Mouse (Mus musculus) cortical plate, adult 2 months (tissue): ENCODE measurements around the gene Scai. TPM values are rescaled to one million over a fixed set of nuclear protein-coding genes. Genes with fewer than 3 reads are reported as not detected.
"Not testable (repeated sequence)": the region's sequence is repeated elsewhere in the genome, so short reads cannot be mapped to it uniquely, and the experiment has no call there.

Experiments
- H3K27ac ChIP-seq: fragments of 200-500 bp; 2 replicates; pipeline ENCODE4 v1.5.1; 2012; ENCODE audit warnings: low read length, control low read depth, inconsistent platforms; ENCODE audit not compliant: insufficient read depth
- H3K4me1 ChIP-seq: fragments of 200-500 bp; 2 replicates; pipeline ENCODE4 v1.6.1; 2011; ENCODE audit warnings: low read length; ENCODE audit not compliant: control insufficient read depth, insufficient read depth
- H3K4me3 ChIP-seq: fragments of 200-500 bp; 2 replicates; pipeline ENCODE4 v1.5.1; 2011; ENCODE audit warnings: mild to moderate bottlenecking, low read length, control low read depth; ENCODE audit not compliant: insufficient read depth
- CTCF ChIP-seq: fragments of 200-500 bp; IDR thresholded peaks from 2 replicates; pipeline ENCODE4 v1.5.1; 2011; ENCODE audit warnings: mild to moderate bottlenecking, control low read depth, low read length; ENCODE audit not compliant: insufficient read depth; ENCODE audit errors: extremely low read depth
- POLR2A ChIP-seq: fragments of 200-500 bp; IDR thresholded peaks from 2 replicates; pipeline ENCODE4 v1.6.1; 2011; ENCODE audit warnings: mild to moderate bottlenecking, low read length, control low read depth; ENCODE audit not compliant: insufficient read depth; ENCODE audit errors: extremely low read depth
- polyA plus RNA-seq: library from polyadenylated mRNA; depleted of rRNA; stranded (reverse); fragments of >200 nt; gene quantifications from 2 replicates; pipeline ENCODE4 v1.2.3, GENCODE M21; 2012; rRNA removed

Gene Scai
- polyA plus RNA-seq: 12.2 and 14.2 TPM in 2 replicates

- Histone ChIP-seq H3K4me1 (peaks cover 6% of the 10 kb centered on the region), H3K4me3 (peak within 1 kb of the TSS; percentile 86), H3K27ac (0 out of 2 replicates have a peak within 1 kb of the TSS, but pooled peaks have one; percentile 12)
- peak; percentile 54; the same call in 1 of the 2 replicates for TF ChIP-seq POLR2A
- peak; percentile 63 for TF ChIP-seq CTCF
Measured at GRCm38 (mm10) chr2:39190561-39191056, at the start of gene Scai. Gene Scai, minus strand, starts transcription at chr2:39190734.

DNA sequence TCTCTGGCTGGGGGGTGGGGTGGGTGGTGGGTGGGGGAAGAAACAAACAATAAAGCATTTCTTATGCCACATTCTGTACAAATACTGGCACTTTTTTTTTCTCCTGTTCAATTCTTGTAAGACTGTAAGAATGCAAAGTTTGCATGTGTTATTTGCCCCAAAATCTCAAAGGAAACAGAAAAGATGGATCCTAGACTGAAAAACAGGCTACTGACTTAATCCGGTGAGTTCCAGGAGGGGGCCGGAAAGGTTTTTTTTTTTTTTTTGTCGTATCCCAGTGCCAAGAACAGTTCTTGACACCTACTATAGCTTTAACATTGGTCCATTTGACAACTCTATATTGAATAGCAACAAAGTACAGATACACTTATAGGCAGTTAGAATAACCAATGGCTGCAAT, 36.2 kb upstream of the Scai start:
- Histone ChIP-seq H3K4me3 (peak overlapping the region; percentile 65; the same call in 1 of the 2 replicates), H3K4me1 (peaks cover 3% of the 10 kb centered on the region), H3K27ac (no peak overlapping the region)
- TF ChIP-seq CTCF (no peak), POLR2A (no peak)

DNA sequence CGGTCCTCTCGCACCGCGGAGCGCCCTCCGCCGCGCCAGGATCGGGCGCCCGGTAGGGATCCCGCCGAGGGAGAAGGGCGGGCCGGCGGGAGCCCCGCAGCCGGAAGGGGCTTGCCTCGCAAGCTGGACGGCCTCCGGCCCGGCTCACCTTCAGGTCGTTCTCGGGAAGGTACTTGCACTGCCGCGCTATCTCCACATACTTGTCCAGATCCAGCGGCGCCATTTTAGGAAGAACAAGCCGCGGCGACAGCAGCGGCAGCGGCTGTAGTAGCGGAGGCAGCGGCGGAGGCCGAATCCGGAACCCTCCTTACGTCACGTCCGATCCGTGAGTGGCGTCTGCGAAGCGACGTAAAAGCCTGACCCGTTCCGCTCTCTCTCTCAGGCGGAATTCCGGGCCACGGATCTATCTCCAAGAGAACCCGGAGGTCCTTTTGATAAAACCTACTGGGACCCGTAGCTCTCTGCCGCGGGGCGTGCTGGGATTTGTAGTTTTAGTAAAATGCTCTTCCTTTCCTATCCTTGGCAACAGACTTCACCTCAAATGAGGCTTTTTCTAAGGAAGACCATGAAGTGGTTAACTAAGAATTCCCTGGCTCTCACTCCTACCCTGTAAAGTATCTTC, 35.6 kb upstream of the Scai start, which contains the start of gene Ppp6c:
TSS of gene Ppp6c (minus strand) at position 433 of the 622 bp plus-strand sequence.
- H3K4me3 ChIP-seq: peak within 1 kb of the TSS; percentile 65
- peaks cover 3% of the 10 kb centered on the region for H3K4me1 ChIP-seq
- H3K27ac ChIP-seq: peak within 1 kb of the TSS; percentile 73
- no peak for TF ChIP-seq CTCF
- TF ChIP-seq POLR2A: peak; percentile 86

GRCm38 (mm10) chr2:39225331-39226018, 34.9 kb upstream of the Scai start:
- not testable (repeated sequence) for H3K27ac ChIP-seq, H3K4me1 ChIP-seq
- H3K4me3 ChIP-seq: peak overlapping the region; percentile 65

- Histone ChIP-seq H3K4me3 (peak overlapping the region; percentile 65; the same call in 1 of the 2 replicates), H3K4me1 (peaks cover 3% of the 10 kb centered on the region), H3K27ac (no peak overlapping the region)
- TF ChIP-seq CTCF: no peak
- no peak for TF ChIP-seq POLR2A
Measured at GRCm38 (mm10) chr2:39224621-39225020, 34.1 kb upstream of the Scai start.

DNA sequence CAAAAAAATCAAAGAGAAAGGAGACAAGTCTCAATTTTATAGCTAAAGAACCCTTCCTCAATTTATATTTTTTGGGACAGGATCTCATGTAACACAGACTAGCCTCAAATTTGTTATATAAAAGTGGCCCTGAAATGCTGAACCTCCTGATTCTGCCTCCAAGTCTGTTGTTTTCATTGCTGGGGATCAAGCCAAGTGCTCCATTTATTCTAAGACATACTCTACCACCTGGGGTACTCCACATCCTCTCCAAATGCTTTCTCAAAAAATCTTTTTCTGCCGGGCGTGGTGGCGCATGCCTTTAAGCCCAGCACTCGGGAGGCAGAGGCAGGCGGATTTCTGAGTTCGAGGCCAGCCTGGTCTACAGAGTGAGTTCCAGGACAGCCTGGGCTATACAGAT, 29.5 kb upstream of the Scai start:
- H3K4me3 ChIP-seq: no peak overlapping the region
- peaks cover 3% of the 10 kb centered on the region for H3K4me1 ChIP-seq
- no peak for TF ChIP-seq CTCF
- TF ChIP-seq POLR2A: no peak
- H3K27ac ChIP-seq: no peak overlapping the region

DNA sequence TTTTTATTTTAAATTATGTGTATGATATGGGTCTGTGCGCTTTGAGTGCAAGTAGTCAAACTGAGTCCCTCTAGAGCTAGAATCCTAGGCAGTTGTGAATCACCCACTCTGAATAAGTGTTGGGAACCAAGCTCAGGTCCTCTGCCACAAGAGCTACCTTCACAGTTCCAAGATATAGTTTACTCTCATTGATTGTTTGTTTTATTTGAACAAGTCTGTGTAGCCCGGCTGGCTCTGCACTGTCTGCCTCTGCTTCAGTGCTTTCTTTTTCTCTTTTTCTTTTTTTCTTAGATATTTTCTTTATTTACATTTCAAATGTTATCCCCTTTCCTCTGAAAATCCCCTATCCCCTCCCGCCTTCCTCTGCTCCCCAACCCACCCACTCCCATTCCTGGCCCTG, 28.5 kb upstream of the Scai start:
- Histone ChIP-seq H3K4me3 (no peak overlapping the region), H3K27ac (no peak overlapping the region), H3K4me1 (no peaks in the 10 kb centered on the region; the same call in none of the 2 replicates)
- TF ChIP-seq CTCF (no peak), POLR2A (no peak)

GRCm38 (mm10) chr2:39217150-39217549, 26.6 kb upstream of the Scai start:
- H3K4me1 ChIP-seq: no peaks in the 10 kb centered on the region; the same call in none of the 2 replicates
- TF ChIP-seq CTCF (no peak), POLR2A (no peak)
- no peak overlapping the region for H3K4me3 ChIP-seq
- no peak overlapping the region for H3K27ac ChIP-seq

- no peaks in the 10 kb centered on the region; the same call in 1 of the 2 replicates for H3K4me1 ChIP-seq
- TF ChIP-seq POLR2A: no peak
- TF ChIP-seq CTCF: no peak
- no peak overlapping the region for H3K4me3 ChIP-seq
- H3K27ac ChIP-seq: no peak overlapping the region
Measured at GRCm38 (mm10) chr2:39210738-39211137, 20.2 kb upstream of the Scai start.

GRCm38 (mm10) chr2:39203359-39203758, 12.8 kb upstream of the Scai start:
- Histone ChIP-seq H3K4me1 (no peaks in the 10 kb centered on the region), H3K27ac (no peak overlapping the region), H3K4me3 (no peak overlapping the region)
- TF ChIP-seq POLR2A (no peak), CTCF (no peak)
